Mouse (Mus musculus): ENCODE results near the gene Ppm1g. TPM values are rescaled to one million over a fixed set of nuclear protein-coding genes. Genes with fewer than 3 reads are reported as not detected.

The Ppm1g gene
- total and polyA plus RNA-seq, 3 experiments: 96.9 to 366 (median 182) TPM

DNA sequence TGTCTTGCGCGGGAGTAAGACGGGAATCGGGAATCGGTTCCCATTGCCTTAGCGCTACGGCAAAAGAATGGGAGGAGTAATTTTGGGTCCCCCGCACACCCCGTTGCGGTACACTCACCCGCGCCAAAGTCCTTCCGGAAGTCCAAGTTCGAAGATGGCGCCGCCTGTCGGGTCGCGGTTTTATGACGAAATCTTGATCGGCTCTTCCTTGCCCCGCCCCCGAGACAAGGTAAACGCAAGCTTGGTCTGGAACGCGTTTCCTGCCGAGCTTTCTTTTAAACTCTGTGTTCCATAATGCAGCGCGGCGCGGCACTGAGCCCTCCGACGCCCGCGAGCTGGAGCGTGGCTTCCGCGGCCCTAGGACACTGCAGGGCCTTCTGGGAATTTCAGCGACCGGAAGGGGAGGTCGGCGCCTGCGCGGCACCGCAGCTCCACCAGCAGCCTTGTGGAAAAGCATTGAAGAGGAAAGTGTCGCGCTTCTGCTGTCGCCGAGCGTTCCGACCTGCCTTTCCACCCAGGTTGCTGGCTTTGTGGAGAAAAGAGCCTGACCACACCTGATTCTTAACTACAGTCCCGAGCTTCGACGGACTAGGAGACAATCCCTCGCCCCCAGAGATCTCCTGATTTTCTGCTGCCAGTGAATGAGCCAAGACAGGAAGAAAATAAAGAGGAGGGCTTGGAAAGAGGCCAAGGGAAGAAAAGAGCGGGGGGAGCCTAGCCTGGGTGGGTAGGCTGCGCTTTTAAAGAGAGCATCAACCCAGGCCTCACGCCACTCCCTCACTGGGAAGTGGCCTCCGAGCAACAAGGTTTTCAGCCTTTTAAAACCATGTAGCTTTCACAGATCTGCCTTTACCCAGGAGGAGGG lies 40.5 kb downstream of the Ppm1g start, which contains the start of the genes Gm29609 and Gtf3c2 (continued):
- no peak for TF ChIP-seq GABPA (IDR thresholded peaks at IDR 0.05; ENCODE audit: insufficient replicate concordance, low read depth, low read length)
- no peak for TF ChIP-seq SMC3 (IDR thresholded peaks at IDR 0.05; ENCODE audit: low read depth, low read length)
- peak; percentile 41; the same call in 1 of the 2 replicates for TF ChIP-seq MYC (IDR thresholded peaks at IDR 0.05; ENCODE audit: low read depth, low read length)
- TF ChIP-seq KAT2A (IDR thresholded peaks at IDR 0.05; ENCODE audit: insufficient replicate concordance, low read length): peak; percentile 71; the same call in 1 of the 2 replicates
- TF ChIP-seq RCOR1 (conservative IDR thresholded peaks at IDR 0.05; ENCODE audit: low read depth, low read length): no peak
- TF ChIP-seq ZKSCAN1 (IDR thresholded peaks at IDR 0.05; ENCODE audit: borderline replicate concordance, low read depth, low read length): no peak
- TF ChIP-seq NELFE (IDR thresholded peaks at IDR 0.05; ENCODE audit: low read depth, low read length): peak; percentile 88
- TF ChIP-seq USF2 (conservative IDR thresholded peaks at IDR 0.05; ENCODE audit: low read depth, low read length): no peak
- TF ChIP-seq JUN (IDR thresholded peaks at IDR 0.05; ENCODE audit: insufficient read depth, low read depth, low read length): no peak
- TF ChIP-seq E2F4 (IDR thresholded peaks at IDR 0.05; ENCODE audit: insufficient replicate concordance, low read depth, low read length): no peak; the same call in 1 of the 2 replicates
- TF ChIP-seq TCF12 (IDR thresholded peaks at IDR 0.05; ENCODE audit: low read depth, low read length): peak; percentile 71
- TF ChIP-seq RAD21 (IDR thresholded peaks at IDR 0.05; ENCODE audit: low read depth, low read length): no peak
- TF ChIP-seq BHLHE40 (IDR thresholded peaks at IDR 0.05; ENCODE audit: low read depth, low read length): 0 out of 2 replicates have a peak, but pooled peaks have one; percentile 3
- peak; percentile 88 for TF ChIP-seq NRF1 (IDR thresholded peaks at IDR 0.05; ENCODE audit: low read depth, low read length)
- no peak for TF ChIP-seq UBTF (IDR thresholded peaks at IDR 0.05; ENCODE audit: low read depth, low read length)
- TF ChIP-seq ZNF384 (IDR thresholded peaks at IDR 0.05; ENCODE audit: low read depth, low read length): no peak
- no peak for TF ChIP-seq ETS1 (conservative IDR thresholded peaks at IDR 0.05; ENCODE audit: low read depth, low read length)
- TF ChIP-seq CHD2 (IDR thresholded peaks at IDR 0.05; ENCODE audit: low read length): no peak

DNA sequence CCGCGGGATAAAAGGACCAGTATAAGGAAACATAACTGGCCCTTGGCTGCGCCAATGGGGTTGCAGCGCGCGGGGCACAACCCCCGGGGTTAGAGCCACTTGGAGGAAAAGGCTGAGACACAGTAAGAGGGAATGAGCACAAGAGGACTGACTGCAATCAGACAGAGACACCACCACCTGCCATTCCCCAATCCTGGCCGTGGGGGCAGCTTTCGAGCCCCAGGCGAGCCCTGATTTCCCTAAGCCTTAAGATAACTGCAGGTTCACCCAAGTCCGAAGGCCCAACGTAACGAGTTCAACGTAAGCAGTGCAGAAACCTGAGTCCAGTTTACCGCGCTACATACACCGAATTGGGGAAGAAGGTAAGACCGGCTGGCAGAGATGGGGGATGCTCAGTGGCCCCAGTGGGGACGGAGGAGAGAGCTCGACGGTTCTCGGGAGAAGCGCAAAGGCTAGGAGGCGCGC lies 41.2 kb downstream of the Ppm1g start:
- Histone ChIP-seq H3K79me2 (replicated peaks; ENCODE audit: control insufficient read depth, extremely low read depth, insufficient read depth, poor library complexity, severe bottlenecking) (peaks cover 48% of the 10 kb centered on the region), H3K9me3 (replicated peaks; ENCODE audit: low read length) (no peaks in the 10 kb centered on the region), H3K4me3 (replicated peaks in 1 of 3; ENCODE audit: low read depth in 2 of 3, low read length in 2 of 3, poor library complexity in 1 of 3) (peak overlapping the region; percentile 78 to 97 (median 81)), H3K27ac (ENCODE audit: insufficient read depth, low read depth) (peak overlapping the region; percentile 95), H3K4me1 (ENCODE audit: control insufficient read depth in 1 of 2, insufficient read depth in 2 of 2) (peaks cover 0 to 32% of the 10 kb centered on the region in 2 experiments; a peak in 2 of 4 replicates), H3K9ac (ENCODE audit: insufficient read depth, low read depth) (peak overlapping the region; percentile 93), H3K27me3 (replicated peaks) (no peaks in the 10 kb centered on the region), H3K36me3 (replicated peaks in 1 of 2; ENCODE audit: control insufficient read depth in 1 of 2, insufficient read depth in 1 of 2, low read length in 1 of 2) (peaks cover 3 to 33% of the 10 kb centered on the region in 2 experiments), H3K4me2 (ENCODE audit: insufficient read depth, low read depth, poor library complexity, severe bottlenecking) (peak overlapping the region; percentile 61; the same call in 1 of the 2 replicates)
- DNase-seq (ENCODE audit: extremely low read depth): peak; percentile 61
- in situ Hi-C loops (cut with MboI; ENCODE audit: low pct_ligation_motif_present, low pct_unique_long_range_greater_than_20kb, low sequenced_read_pairs): no loop called here
- dilution Hi-C loops (cut with MboI; ENCODE audit: extremely low pct_ligation_motif_present, extremely low pct_unique_long_range_greater_than_20kb, low sequenced_read_pairs): no loop called here
- TF ChIP-seq NRF1 (IDR thresholded peaks at IDR 0.05; ENCODE audit: low read depth, low read length) (no peak), KAT2A (IDR thresholded peaks at IDR 0.05; ENCODE audit: insufficient replicate concordance, low read length) (no peak), E2F4 (IDR thresholded peaks at IDR 0.05; ENCODE audit: insufficient replicate concordance, low read depth, low read length) (0 out of 2 replicates have a peak, but pooled peaks have one; percentile 71), MEF2A (IDR thresholded peaks at IDR 0.05; ENCODE audit: borderline replicate concordance, low read depth, low read length) (peak; percentile 35; the same call in 1 of the 2 replicates), MYC (IDR thresholded peaks at IDR 0.05; ENCODE audit: low read depth, low read length) (no peak), ETS1 (conservative IDR thresholded peaks at IDR 0.05; ENCODE audit: low read depth, low read length) (0 out of 2 replicates have a peak, but pooled peaks have one; percentile 26), POLR2AphosphoS2 (IDR thresholded peaks at IDR 0.05; ENCODE audit: low read depth, low read length) (no peak; the same call in 1 of the 2 replicates), EP300 (IDR thresholded peaks at IDR 0.05; ENCODE audit: low read length) (no peak; the same call in 1 of the 2 replicates), SIN3A (IDR thresholded peaks at IDR 0.05; ENCODE audit: low read length) (0 out of 2 replicates have a peak, but pooled peaks have one; percentile 78), ZMIZ1 (IDR thresholded peaks at IDR 0.05; ENCODE audit: low read depth, low read length) (peak; percentile 30; the same call in 1 of the 2 replicates), MAX (IDR thresholded peaks at IDR 0.05; ENCODE audit: low read length) (peak; percentile 38; the same call in 1 of the 2 replicates), MXI1 (IDR thresholded peaks at IDR 0.05; ENCODE audit: low read depth, low read length) (0 out of 2 replicates have a peak, but pooled peaks have one; percentile 8), MAZ (IDR thresholded peaks at IDR 0.05; ENCODE audit: low read depth, low read length) (peak; percentile 63; the same call in 1 of the 2 replicates), ELF1 (IDR thresholded peaks at IDR 0.05; ENCODE audit: low read depth, low read length) (no peak), CTCF (conservative IDR thresholded peaks at IDR 0.05 in 1 of 2, IDR thresholded peaks at IDR 0.05 in 1 of 2; ENCODE audit: low read depth in 2 of 2, low read length in 2 of 2) (no peak), BHLHE40 (IDR thresholded peaks at IDR 0.05; ENCODE audit: low read depth, low read length) (0 out of 2 replicates have a peak, but pooled peaks have one; percentile 13), TCF12 (IDR thresholded peaks at IDR 0.05; ENCODE audit: low read depth, low read length) (0 out of 2 replicates have a peak, but pooled peaks have one; percentile 40), CHD1 (IDR thresholded peaks at IDR 0.05; ENCODE audit: low read depth, low read length) (peak; percentile 88), NELFE (IDR thresholded peaks at IDR 0.05; ENCODE audit: low read depth, low read length) (no peak), GABPA (IDR thresholded peaks at IDR 0.05; ENCODE audit: insufficient replicate concordance, low read depth, low read length) (no peak), ZNF384 (IDR thresholded peaks at IDR 0.05; ENCODE audit: low read depth, low read length) (no peak), CHD2 (IDR thresholded peaks at IDR 0.05; ENCODE audit: low read length) (0 out of 2 replicates have a peak, but pooled peaks have one; percentile 11), SMC3 (IDR thresholded peaks at IDR 0.05; ENCODE audit: low read depth, low read length) (no peak), USF2 (conservative IDR thresholded peaks at IDR 0.05; ENCODE audit: low read depth, low read length) (no peak), JUND (conservative IDR thresholded peaks at IDR 0.05; ENCODE audit: low read depth, low read length) (no peak)

All from CH12.LX (cell line).